In the genomic region with DNA sequence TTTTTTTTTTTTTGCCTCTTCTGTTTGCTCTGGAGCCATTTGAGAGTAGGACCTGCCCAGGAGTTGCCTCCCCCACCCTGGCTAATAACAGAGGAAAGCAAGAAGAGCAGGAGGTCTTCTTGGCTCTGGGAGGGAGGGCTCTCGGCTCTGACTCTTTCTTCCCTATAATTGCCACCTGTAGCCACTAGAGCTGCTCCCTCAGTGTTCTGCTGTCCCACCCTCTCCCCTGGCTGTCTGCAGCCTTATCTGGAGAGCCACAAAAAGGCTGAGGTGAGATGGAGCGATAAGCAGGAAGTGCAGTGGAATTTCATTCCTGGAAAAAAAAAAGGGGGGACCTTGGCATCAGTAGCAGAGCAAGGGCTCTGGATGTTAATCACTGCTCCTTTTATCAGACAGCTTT, we compare ENCODE assay signal across 20 mouse cellular contexts.
"Had no signal": no experiment of that assay in that cellular context is flagged by ENCODE, and none has a peak within 500 bp of the region (broad histone marks: within the 10 kb centered on the region; RNA-seq: fewer than 3 reads in every experiment).

No protein-coding gene starts in this region.

- DNase-seq: kidney, adult 8-10 months; kidney, postnatal 36 days; layer of hippocampus, adult 9-11 months; layer of hippocampus, postnatal 36 days; liver; liver, embryonic 13.5 days; liver, postnatal 0 days; retina, postnatal 1 day; right cerebral cortex, postnatal 4 days; spleen, adult 18-20 months; thymus, adult 18-20 months; thymus, postnatal 25 days had no signal

- H3K4me3 ChIP-seq: hindbrain, embryonic 13.5 days; limb, embryonic 12.5 days; liver, embryonic 13.5 days; megakaryocyte, embryonic 14.5 days; midbrain, embryonic 12.5 days; neural tube, embryonic 13.5 days had no signal

- H3K36me3 ChIP-seq: hindbrain, embryonic 13.5 days; limb, embryonic 12.5 days; liver, embryonic 13.5 days; midbrain, embryonic 12.5 days; neural tube, embryonic 13.5 days had no signal

- H3K9me3 ChIP-seq: hindbrain, embryonic 13.5 days; liver, embryonic 13.5 days; midbrain, embryonic 12.5 days; neural tube, embryonic 13.5 days had no signal

- H3K27me3 ChIP-seq: hindbrain, embryonic 13.5 days; limb, embryonic 12.5 days; liver, embryonic 13.5 days; megakaryocyte, embryonic 14.5 days; midbrain, embryonic 12.5 days; neural tube, embryonic 13.5 days had no signal

- H3K9ac ChIP-seq: hindbrain, embryonic 13.5 days; limb, embryonic 12.5 days; liver, embryonic 13.5 days; liver, postnatal 0 days; midbrain, embryonic 12.5 days; neural tube, embryonic 13.5 days had no signal

- ATAC-seq: hindbrain, postnatal 0 days; liver, postnatal 0 days; midbrain, embryonic 16.5 days had no signal

- H3K27ac ChIP-seq: hindbrain, embryonic 13.5 days; hindbrain, postnatal 0 days; limb, embryonic 12.5 days; liver, embryonic 13.5 days; macrophage; midbrain, embryonic 12.5 days; neural tube, embryonic 13.5 days had no signal

- H3K4me1 ChIP-seq: hindbrain, embryonic 13.5 days; limb, embryonic 12.5 days; liver, embryonic 13.5 days; megakaryocyte, embryonic 14.5 days; midbrain, embryonic 12.5 days; neural tube, embryonic 13.5 days had no signal

- H3K4me2 ChIP-seq: hindbrain, embryonic 13.5 days; limb, embryonic 12.5 days; liver, embryonic 13.5 days; midbrain, embryonic 12.5 days; neural tube, embryonic 13.5 days had no signal
